Mouse (Mus musculus) liver, embryonic 12.5 days (tissue): ENCODE results near the gene Fgf22. TPM values are rescaled to one million over a fixed set of nuclear protein-coding genes. Genes with fewer than 3 reads are reported as not detected.

Experiments
- ATAC-seq: fragments of 200-750 bp; cut with Nextera tagmentation; 2 replicates; pipeline ENCODE4 v1.8.0; 2017; ENCODE audit warnings: moderate number of reproducible peaks, mild to moderate bottlenecking, moderate library complexity
- H3K27ac ChIP-seq: fragments of 300-500 bp; sonication (generic); 2 replicates; pipeline ENCODE4 v1.5.1; 2016; ENCODE audit warnings: mild to moderate bottlenecking
- H3K27me3 ChIP-seq: fragments of 300-500 bp; sonication (generic); replicated peaks from 2 replicates; pipeline ENCODE4 v1.6.1; 2016; ENCODE audit warnings: mild to moderate bottlenecking, moderate library complexity
- H3K36me3 ChIP-seq: fragments of 300-500 bp; sonication (generic); 2 replicates; pipeline ENCODE4 v1.6.1; 2016; ENCODE audit warnings: mild to moderate bottlenecking, moderate library complexity
- H3K4me1 ChIP-seq: fragments of 300-500 bp; sonication (generic); 2 replicates; pipeline ENCODE4 v1.6.1; 2016
- H3K4me2 ChIP-seq: fragments of 300-500 bp; sonication (generic); 2 replicates; pipeline ENCODE4 v1.6.1; 2016; ENCODE audit warnings: mild to moderate bottlenecking, moderate library complexity
- H3K4me3 ChIP-seq: fragments of 300-500 bp; sonication (generic); 2 replicates; pipeline ENCODE4 v1.5.1; 2016; ENCODE audit warnings: mild to moderate bottlenecking, moderate library complexity
- H3K9ac ChIP-seq: fragments of 300-500 bp; sonication (generic); 2 replicates; pipeline ENCODE4 v1.6.1; 2016; ENCODE audit warnings: mild to moderate bottlenecking, moderate library complexity
- H3K9me3 ChIP-seq: fragments of 300-500 bp; sonication (generic); replicated peaks from 2 replicates; pipeline ENCODE4 v1.6.1; 2016; ENCODE audit warnings: mild to moderate bottlenecking, moderate library complexity
- WGBS: fragments of 180-500 bp; shearing (Covaris S2); methylation state at CpG from one replicate; pipeline ENCODE4 v1.1.7; 2016; ENCODE audit not compliant: insufficient replicate concordance; 5-methylcytosine and 5-hydroxymethylcytosine counted together
- polyA plus RNA-seq: library from polyadenylated mRNA; unstranded; fragments of >200 nt; fragmentation: Nextera tagmentation; extraction: Ambion mirVana; gene quantifications from 2 replicates; pipeline ENCODE4 v1.2.1, GENCODE M21; 2016

Gene Fgf22
- 0.11 and 0.13 TPM in 2 replicates for polyA plus RNA-seq

DNA sequence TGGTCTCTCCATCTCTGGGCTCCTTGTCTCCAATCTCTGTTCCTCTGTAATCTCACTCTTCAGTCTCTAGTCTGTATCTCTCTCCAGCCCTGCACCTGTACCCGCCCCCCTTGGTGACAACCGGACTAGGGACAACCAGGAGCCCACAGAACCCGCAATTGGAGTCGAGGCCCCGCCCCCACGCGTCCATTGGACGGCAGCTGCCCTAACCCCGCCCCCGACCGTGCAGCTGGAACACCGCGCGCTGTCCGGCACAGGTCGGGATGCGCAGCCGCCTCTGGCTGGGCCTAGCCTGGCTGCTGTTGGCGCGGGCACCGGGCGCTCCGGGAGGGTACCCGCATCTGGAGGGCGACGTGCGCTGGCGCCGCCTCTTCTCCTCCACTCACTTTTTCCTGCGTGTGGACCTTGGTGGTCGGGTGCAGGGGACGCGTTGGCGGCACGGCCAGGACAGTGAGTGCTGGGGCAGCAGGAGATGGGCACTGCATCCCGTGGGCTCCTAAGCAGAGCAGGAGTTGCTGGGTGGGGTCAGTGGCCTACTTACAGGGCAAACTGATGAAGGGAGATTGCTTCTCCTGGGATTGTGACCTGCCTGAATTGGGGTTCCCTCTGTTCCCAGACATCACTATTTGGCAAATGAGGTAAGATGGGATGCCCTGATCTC lies at the start of gene Fgf22:
Gene Fgf22, plus strand, starts transcription at position 221 of the 661 bp plus-strand sequence.
- WGBS = 7% methylated on average over 36 of the region's 36 CpGs
- peaks cover 14% of the 10 kb centered on the region for H3K4me1 ChIP-seq
- H3K9ac ChIP-seq = peak within 1 kb of the TSS; percentile 50
- H3K36me3 ChIP-seq = peaks cover 42% of the 10 kb centered on the region
- peak within 1 kb of the TSS; percentile 35 for H3K4me3 ChIP-seq
- no peak within 1 kb of the TSS for H3K27ac ChIP-seq
- H3K4me2 ChIP-seq = peak within 1 kb of the TSS; percentile 74
- H3K9me3 ChIP-seq = no peaks in the 10 kb centered on the region
- ATAC-seq = peak; percentile 85
- H3K27me3 ChIP-seq = peaks cover 23% of the 10 kb centered on the region

DNA sequence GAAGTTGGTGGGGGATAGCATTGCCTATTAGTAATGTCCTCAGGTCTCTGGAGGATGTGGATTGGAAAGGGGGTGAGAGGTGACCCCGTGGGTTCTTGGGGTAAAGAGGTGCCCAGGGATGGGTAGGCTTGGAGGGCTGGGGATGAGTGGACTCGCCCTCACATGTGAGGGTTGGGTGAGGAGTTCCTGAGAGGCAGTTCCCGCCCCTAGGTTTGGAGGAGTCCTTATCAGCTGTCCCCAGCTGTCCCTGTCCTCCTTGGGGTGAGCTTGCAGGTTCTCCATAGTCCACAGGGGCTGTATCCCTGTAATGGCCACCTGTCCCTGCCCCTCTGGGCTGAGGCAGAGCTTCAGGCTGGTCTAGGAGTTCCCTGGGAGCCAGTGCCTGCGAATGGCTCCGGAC lies 48.9 kb upstream of the Fgf22 start:
- ATAC-seq = peak; percentile 86
- 26% methylated on average over 5 of the region's 5 CpGs for WGBS
- H3K27ac ChIP-seq = peak overlapping the region; percentile 96

DNA sequence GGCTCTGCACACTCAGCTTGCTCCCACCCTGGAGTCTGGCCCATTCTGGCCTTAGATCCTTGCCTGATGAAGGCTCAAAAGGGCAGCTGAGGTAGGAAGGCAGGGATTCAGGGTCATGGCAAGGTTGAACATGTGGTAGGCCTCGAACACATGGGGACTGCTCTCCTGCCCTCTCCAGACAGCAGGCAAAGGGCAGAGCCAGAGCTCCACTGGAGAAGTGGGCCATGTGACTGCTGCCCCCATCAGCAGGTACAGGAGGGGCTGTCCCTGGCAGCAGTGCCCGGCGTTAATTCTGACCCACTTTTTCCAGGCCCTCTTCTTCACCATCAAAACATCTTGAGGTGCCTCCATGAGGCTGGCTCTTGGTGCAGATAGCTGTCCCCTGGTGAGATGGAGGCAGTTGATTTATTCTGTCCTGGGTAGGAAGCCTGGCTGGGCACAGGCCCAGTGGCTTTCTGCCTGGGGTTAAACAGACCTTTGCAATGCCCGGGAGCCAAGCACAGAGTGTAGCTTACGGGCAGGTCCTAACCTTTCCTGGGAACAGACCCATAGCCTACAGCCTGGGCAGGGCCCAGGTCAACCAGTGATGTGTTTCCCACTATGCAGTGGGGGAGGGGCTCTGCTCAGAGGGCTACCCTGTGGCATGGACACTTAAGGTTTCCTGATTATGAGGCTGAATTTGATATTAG lies 48.3 kb upstream of the Fgf22 start:
- Histone ChIP-seq H3K9me3 (no peaks in the 10 kb centered on the region), H3K36me3 (peaks cover 55% of the 10 kb centered on the region), H3K27me3 (no peaks in the 10 kb centered on the region), H3K27ac (peak overlapping the region; percentile 96), H3K9ac (peak overlapping the region; percentile 98), H3K4me2 (peak overlapping the region; percentile 91), H3K4me1 (peaks cover 71% of the 10 kb centered on the region), H3K4me3 (peak overlapping the region; percentile 89)
- no peak for ATAC-seq
- WGBS = 62% methylated on average over 5 of the region's 5 CpGs

More for the DNA sequence above, 48.9 kb upstream of the Fgf22 start:
- Histone ChIP-seq H3K36me3 (peaks cover 49% of the 10 kb centered on the region), H3K27me3 (no peaks in the 10 kb centered on the region), H3K9me3 (no peaks in the 10 kb centered on the region), H3K9ac (peak overlapping the region; percentile 98), H3K4me2 (peak overlapping the region; percentile 91), H3K4me1 (peaks cover 71% of the 10 kb centered on the region), H3K4me3 (peak overlapping the region; percentile 89)

- Histone ChIP-seq H3K27ac (peak overlapping the region; percentile 96), H3K9ac (peak overlapping the region; percentile 98), H3K27me3 (no peaks in the 10 kb centered on the region), H3K4me3 (peak overlapping the region; percentile 89), H3K4me2 (peak overlapping the region; percentile 91), H3K9me3 (no peaks in the 10 kb centered on the region), H3K4me1 (peaks cover 77% of the 10 kb centered on the region), H3K36me3 (peaks cover 61% of the 10 kb centered on the region)
- WGBS = 58% methylated on average over 1 of the region's 1 CpGs
- ATAC-seq = no peak
Measured at GRCm38 (mm10) chr10:79707162-79707561, 47.7 kb upstream of the Fgf22 start.

- Histone ChIP-seq H3K27me3 (no peaks in the 10 kb centered on the region), H3K4me2 (peak overlapping the region; percentile 91), H3K9ac (peak overlapping the region; percentile 98), H3K4me3 (peak overlapping the region; percentile 89), H3K36me3 (peaks cover 62% of the 10 kb centered on the region), H3K27ac (peak overlapping the region; percentile 96), H3K4me1 (peaks cover 83% of the 10 kb centered on the region), H3K9me3 (no peaks in the 10 kb centered on the region)
- WGBS = 54% methylated on average over 4 of the region's 4 CpGs
- no peak for ATAC-seq
Measured at GRCm38 (mm10) chr10:79707759-79708158, 47.1 kb upstream of the Fgf22 start.

DNA sequence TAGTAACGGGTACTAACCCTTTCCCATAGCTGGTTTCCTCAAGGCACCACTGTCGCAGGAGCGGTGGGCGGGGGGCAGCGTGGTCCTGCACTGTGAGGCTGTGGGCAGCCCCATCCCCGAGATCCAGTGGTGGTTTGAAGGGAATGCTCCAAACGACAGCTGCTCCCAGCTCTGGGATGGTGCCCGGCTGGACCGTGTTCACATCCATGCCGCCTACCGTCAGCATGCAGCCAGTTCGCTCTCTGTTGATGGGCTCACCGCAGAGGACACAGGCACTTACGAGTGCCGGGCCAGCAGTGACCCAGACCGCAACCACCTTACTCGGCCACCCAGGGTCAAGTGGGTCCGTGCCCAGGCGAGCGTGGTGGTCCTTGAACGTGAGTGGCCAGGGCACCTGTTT lies 46.2 kb upstream of the Fgf22 start:
- Histone ChIP-seq H3K27me3 (peaks cover under 1% of the 10 kb centered on the region; the same call in 1 of the 2 replicates), H3K9me3 (no peaks in the 10 kb centered on the region), H3K4me2 (peak overlapping the region; percentile 91), H3K27ac (peak overlapping the region; percentile 96), H3K36me3 (peaks cover 62% of the 10 kb centered on the region), H3K4me3 (peak overlapping the region; percentile 18), H3K4me1 (peaks cover 89% of the 10 kb centered on the region), H3K9ac (peak overlapping the region; percentile 98)
- ATAC-seq = no peak
- 85% methylated on average over 21 of the region's 21 CpGs for WGBS

DNA sequence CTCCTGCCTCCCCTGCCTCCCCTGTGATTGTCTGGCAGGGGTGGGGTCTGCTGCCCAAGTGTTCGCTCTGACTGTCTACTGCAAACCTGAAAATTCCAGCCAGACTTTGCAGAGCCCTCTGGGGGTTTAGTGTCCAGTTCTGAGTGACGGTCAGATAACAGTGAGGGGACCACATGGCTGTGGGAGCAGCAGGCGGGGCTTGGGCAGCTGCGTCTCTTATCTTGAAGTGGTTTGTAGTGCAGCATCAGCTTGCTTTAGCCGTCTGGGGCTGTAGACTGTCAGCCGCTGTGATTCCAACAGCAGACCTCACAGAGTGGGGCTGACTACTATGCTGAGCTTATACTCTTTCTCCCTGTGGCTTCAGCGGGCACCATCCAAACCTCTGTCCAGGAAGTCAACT lies 45.6 kb upstream of the Fgf22 start:
- H3K27ac ChIP-seq = peak overlapping the region; percentile 96; the same call in 1 of the 2 replicates
- peaks cover 89% of the 10 kb centered on the region for H3K4me1 ChIP-seq
- H3K9me3 ChIP-seq = no peaks in the 10 kb centered on the region
- WGBS = 33% methylated on average over 7 of the region's 7 CpGs
- peaks cover 7% of the 10 kb centered on the region for H3K27me3 ChIP-seq
- no peak for ATAC-seq
- H3K4me2 ChIP-seq = peak overlapping the region; percentile 91
- no peak overlapping the region; the same call in 1 of the 2 replicates for H3K9ac ChIP-seq
- peak overlapping the region; percentile 18; the same call in 1 of the 2 replicates for H3K4me3 ChIP-seq
- peaks cover 62% of the 10 kb centered on the region for H3K36me3 ChIP-seq

- Histone ChIP-seq H3K9ac (no peak overlapping the region), H3K4me3 (no peak overlapping the region), H3K4me1 (peaks cover 80% of the 10 kb centered on the region), H3K27ac (peak overlapping the region; percentile 80), H3K4me2 (0 out of 2 replicates have a peak overlapping the region, but pooled peaks have one; percentile 52), H3K36me3 (peaks cover 53% of the 10 kb centered on the region), H3K9me3 (no peaks in the 10 kb centered on the region), H3K27me3 (peaks cover 34% of the 10 kb centered on the region)
- peak; percentile 42 for ATAC-seq
- 74% methylated on average over 1 of the region's 1 CpGs for WGBS
Measured at GRCm38 (mm10) chr10:79712029-79712428, 42.8 kb upstream of the Fgf22 start.

GRCm38 (mm10) chr10:79712499-79713126 lies 42.3 kb upstream of the Fgf22 start:
- Histone ChIP-seq H3K4me1 (peaks cover 80% of the 10 kb centered on the region), H3K27ac (peak overlapping the region; percentile 92)

GRCm38 (mm10) chr10:79713163-79713562 lies 41.7 kb upstream of the Fgf22 start:
- Histone ChIP-seq H3K36me3 (peaks cover 41% of the 10 kb centered on the region), H3K4me1 (peaks cover 77% of the 10 kb centered on the region), H3K4me3 (no peak overlapping the region), H3K9me3 (no peaks in the 10 kb centered on the region), H3K9ac (peak overlapping the region; percentile 57), H3K27me3 (peaks cover 46% of the 10 kb centered on the region), H3K27ac (peak overlapping the region; percentile 92), H3K4me2 (peak overlapping the region; percentile 52)
- 25% methylated on average over 1 of the region's 1 CpGs for WGBS
- no peak for ATAC-seq

More at GRCm38 (mm10) chr10:79712499-79713126, 42.3 kb upstream of the Fgf22 start:
- H3K9ac ChIP-seq = peak overlapping the region; percentile 57
- H3K36me3 ChIP-seq = peaks cover 47% of the 10 kb centered on the region
- no peaks in the 10 kb centered on the region for H3K9me3 ChIP-seq
- peak; percentile 94 for ATAC-seq
- 12% methylated on average over 4 of the region's 6 CpGs for WGBS
- peak overlapping the region; percentile 52 for H3K4me2 ChIP-seq
- H3K4me3 ChIP-seq = no peak overlapping the region
- peaks cover 40% of the 10 kb centered on the region for H3K27me3 ChIP-seq

GRCm38 (mm10) chr10:79714996-79715395 lies 39.9 kb upstream of the Fgf22 start:
- 52% methylated on average over 4 of the region's 4 CpGs for WGBS
- Histone ChIP-seq H3K4me3 (no peak overlapping the region), H3K27ac (no peak overlapping the region), H3K9ac (no peak overlapping the region), H3K27me3 (peaks cover 64% of the 10 kb centered on the region), H3K9me3 (no peaks in the 10 kb centered on the region), H3K4me1 (peaks cover 58% of the 10 kb centered on the region), H3K36me3 (peaks cover 23% of the 10 kb centered on the region), H3K4me2 (no peak overlapping the region)
- ATAC-seq = no peak
